26 mouse cellular contexts compared by ENCODE assay signal in the genomic region with DNA sequence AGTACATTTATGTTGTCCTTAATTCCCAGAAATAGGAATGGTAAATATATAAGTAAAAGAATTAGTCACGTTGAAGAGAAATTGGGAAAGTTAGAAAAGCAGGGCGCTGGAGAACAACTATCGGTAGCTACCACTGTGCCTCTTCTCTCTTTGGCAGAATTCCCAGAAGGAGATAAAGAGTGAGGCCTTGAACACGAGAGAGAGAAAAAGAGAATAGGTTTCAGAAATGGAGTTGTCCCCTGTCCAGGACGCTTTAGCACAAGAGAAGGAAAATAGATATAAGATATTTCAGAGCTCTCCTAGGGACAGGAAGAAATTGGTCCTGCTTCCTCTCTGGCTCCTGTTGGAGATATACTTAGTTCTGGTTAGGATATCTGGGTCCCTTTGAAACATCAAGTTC. TPM values are rescaled to one million over a fixed set of nuclear protein-coding genes. Genes with fewer than 3 reads are reported as not detected.
DNase-seq lines count a peak whose midpoint lies in the region; ATAC-seq and TF ChIP-seq lines count a peak whose summit lies in the region.
"Had no signal": no experiment of that assay in that cellular context is flagged by ENCODE, and none has a peak within 500 bp of the region (broad histone marks: within the 10 kb centered on the region; RNA-seq: fewer than 3 reads in every experiment).

No protein-coding gene starts in this region.

- intact Hi-C loops in heart, postnatal 10 days (cut with DNase I), result no loop called here

- no peak overlapping the region for H3K4me3 ChIP-seq in heart, embryonic 13.5 days
- H3K4me3 ChIP-seq in heart, postnatal 0 days (ENCODE audit: low read depth, low read length), result no peak overlapping the region
- H3K4me3 ChIP-seq in hindbrain, embryonic 10.5 days, result no peak overlapping the region
- H3K4me3 ChIP-seq in stomach, postnatal 0 days (ENCODE audit: low read depth, low read length), result no peak overlapping the region
- H3K4me3 ChIP-seq: embryonic facial prominence, embryonic 15.5 days; erythroblast, embryonic 14.5 days; forebrain, embryonic 10.5 days; gastrocnemius, adult 2 months; heart, embryonic 12.5 days; intestine, embryonic 15.5 days had no signal

- no peaks in the 10 kb centered on the region for H3K36me3 ChIP-seq in heart, embryonic 13.5 days
- no peaks in the 10 kb centered on the region for H3K36me3 ChIP-seq in heart, postnatal 0 days (replicated peaks; ENCODE audit: control insufficient read depth, insufficient read depth, low read length)
- H3K36me3 ChIP-seq in hindbrain, embryonic 10.5 days, result no peaks in the 10 kb centered on the region
- H3K36me3 ChIP-seq in stomach, postnatal 0 days (ENCODE audit: control insufficient read depth, insufficient read depth, low read length), result no peaks in the 10 kb centered on the region
- H3K36me3 ChIP-seq: embryonic facial prominence, embryonic 15.5 days; forebrain, embryonic 10.5 days; heart, embryonic 12.5 days; intestine, embryonic 15.5 days had no signal

- no peak for TF ChIP-seq EP300 in heart, postnatal 0 days (IDR thresholded peaks at IDR 0.05; ENCODE audit: low read depth)
- no peak for TF ChIP-seq EP300 in stomach, postnatal 0 days (optimal IDR thresholded peaks at IDR 0.05)

- 25% methylated on average over 5 of the region's 5 CpGs for WGBS in heart, embryonic 13.5 days
- WGBS in heart, postnatal 0 days, result 20% methylated on average over 5 of the region's 5 CpGs
- 90% methylated on average over 5 of the region's 5 CpGs for WGBS in hindbrain, embryonic 10.5 days
- 49% methylated on average over 5 of the region's 5 CpGs for WGBS in stomach, postnatal 0 days

- no peak for ATAC-seq in heart, embryonic 13.5 days (ENCODE audit: extremely low read depth, insufficient number of reproducible peaks, low FRiP score, low TSS enrichment)
- ATAC-seq in heart, postnatal 0 days (ENCODE audit: insufficient read depth, low read depth), result no peak
- no peak for ATAC-seq in stomach, postnatal 0 days (ENCODE audit: low FRiP score, low TSS enrichment)
- ATAC-seq: forebrain, embryonic 14.5 days; intestine, embryonic 15.5 days had no signal

- H3K27me3 ChIP-seq in heart, embryonic 13.5 days (replicated peaks), result no peaks in the 10 kb centered on the region
- H3K27me3 ChIP-seq in heart, postnatal 0 days (ENCODE audit: control insufficient read depth, insufficient read depth, low read length), result no peaks in the 10 kb centered on the region
- H3K27me3 ChIP-seq in hindbrain, embryonic 10.5 days (ENCODE audit: insufficient read depth, poor library complexity, severe bottlenecking), result peaks cover 5% of the 10 kb centered on the region
- no peaks in the 10 kb centered on the region for H3K27me3 ChIP-seq in stomach, postnatal 0 days (ENCODE audit: control insufficient read depth, insufficient read depth, low read length)
- H3K27me3 ChIP-seq: embryonic facial prominence, embryonic 15.5 days; heart, embryonic 12.5 days; intestine, embryonic 15.5 days had no signal

- peaks cover 32% of the 10 kb centered on the region for H3K4me1 ChIP-seq in heart, embryonic 13.5 days
- peaks cover 18% of the 10 kb centered on the region for H3K4me1 ChIP-seq in heart, postnatal 0 days (ENCODE audit: control insufficient read depth, insufficient read depth)
- H3K4me1 ChIP-seq in hindbrain, embryonic 10.5 days (replicated peaks), result peaks cover 13% of the 10 kb centered on the region
- H3K4me1 ChIP-seq in stomach, postnatal 0 days (replicated peaks; ENCODE audit: control insufficient read depth, insufficient read depth), result 0 out of 2 replicates have a peak, but pooled peaks cover 6% of the 10 kb centered on the region

- no peaks in the 10 kb centered on the region for H3K9me3 ChIP-seq in heart, embryonic 13.5 days
- no peaks in the 10 kb centered on the region for H3K9me3 ChIP-seq in heart, postnatal 0 days (replicated peaks; ENCODE audit: control insufficient read depth, low read length)
- no peaks in the 10 kb centered on the region for H3K9me3 ChIP-seq in hindbrain, embryonic 10.5 days
- no peaks in the 10 kb centered on the region for H3K9me3 ChIP-seq in stomach, postnatal 0 days (ENCODE audit: control insufficient read depth, low read length)
- H3K9me3 ChIP-seq: embryonic facial prominence, embryonic 15.5 days; forebrain, embryonic 10.5 days; heart, embryonic 12.5 days; intestine, embryonic 15.5 days had no signal

- no peak overlapping the region for H3K9ac ChIP-seq in heart, embryonic 13.5 days
- H3K9ac ChIP-seq in heart, postnatal 0 days (replicated peaks; ENCODE audit: low read depth, low read length), result no peak overlapping the region
- H3K9ac ChIP-seq in stomach, postnatal 0 days (ENCODE audit: low read length), result no peak overlapping the region
- H3K9ac ChIP-seq: embryonic facial prominence, embryonic 15.5 days; heart, embryonic 12.5 days; hindbrain, embryonic 14.5 days; intestine, embryonic 15.5 days had no signal

- TF ChIP-seq POLR2A in brain, embryonic 14.5 days (IDR thresholded peaks at IDR 0.05; ENCODE audit: borderline replicate concordance, extremely low read depth, insufficient read depth, insufficient read length, poor library complexity, severe bottlenecking), result no peak

- peak overlapping the region; percentile 81 for H3K4me2 ChIP-seq in heart, embryonic 13.5 days
- no peak overlapping the region for H3K4me2 ChIP-seq in heart, postnatal 0 days (ENCODE audit: low read depth, low read length)
- H3K4me2 ChIP-seq in stomach, postnatal 0 days (replicated peaks; ENCODE audit: low read depth), result no peak overlapping the region
- H3K4me2 ChIP-seq: embryonic facial prominence, embryonic 15.5 days; hindbrain, embryonic 14.5 days; intestine, embryonic 15.5 days had no signal

- H3K27ac ChIP-seq in heart, embryonic 13.5 days (replicated peaks), result peak overlapping the region; percentile 26
- peak overlapping the region; percentile 48 for H3K27ac ChIP-seq in heart, postnatal 0 days (ENCODE audit: low read depth)
- H3K27ac ChIP-seq in hindbrain, embryonic 10.5 days, result no peak overlapping the region
- no peak overlapping the region for H3K27ac ChIP-seq in stomach, postnatal 0 days (replicated peaks)
- H3K27ac ChIP-seq: embryonic facial prominence, embryonic 15.5 days; forebrain, embryonic 10.5 days; gastrocnemius, adult 2 months; hindbrain, embryonic 14.5 days; intestine, embryonic 15.5 days had no signal

- no peak for DNase-seq in heart, postnatal 10 days
- DNase-seq in heart, postnatal 0 days (ENCODE audit: low spot score), result peak; percentile 52
- DNase-seq in heart, adult 18-20 months, result no peak
- DNase-seq in MEL-GATA-1-ER (ENCODE audit: extremely low read depth, low read depth), result peak; percentile 36
- DNase-seq in brain, embryonic 14.5 days (ENCODE audit: low read depth), result peak; percentile 8
- DNase-seq in hindbrain, embryonic 10.5 days (ENCODE audit: low spot score), result no peak
- DNase-seq in stomach, postnatal 0 days (ENCODE audit: low spot score), result no peak
- DNase-seq: adrenal gland, postnatal 10 days; cerebellum, adult 18-20 months; cerebellum, postnatal 10 days; embryo, embryonic 11 days; gastrocnemius, adult 2 months; gastrocnemius, postnatal 36 days; heart, adult 11 months; kidney, adult 18-20 months had no signal

- no peak for TF ChIP-seq CTCF in heart, postnatal 0 days (IDR thresholded peaks at IDR 0.05; ENCODE audit: low read depth)
- TF ChIP-seq CTCF in brain, embryonic 14.5 days (IDR thresholded peaks at IDR 0.05; ENCODE audit: borderline replicate concordance, extremely low read depth, insufficient read depth, insufficient read length), result no peak
- TF ChIP-seq CTCF in stomach, postnatal 0 days (IDR thresholded peaks at IDR 0.05; ENCODE audit: low read depth), result no peak

RNA-seq across cellular contexts. Expression of gene Nqo2, which starts 27.3 kb away (rescaled TPM):
- 23.7 and 29.7 TPM in 2 replicates for polyA plus RNA-seq in heart, embryonic 13.5 days (2015; fragmentation: Nextera tagmentation; extraction: Ambion mirVana)
- 10 to 100 TPM; 24.2 to 26.3 TPM for total RNA-seq in heart, postnatal 10 days (2021)
- 20.8 and 28.3 TPM in 2 replicates for total RNA-seq in heart, postnatal 0 days (2014; rRNA removed; ENCODE audit: low replicate concordance)
- polyA plus RNA-seq in heart, postnatal 0 days (2015; fragmentation: Nextera tagmentation; extraction: Ambion mirVana), result 26.9 and 27.0 TPM in 2 replicates
- 10 to 100 TPM; 38.3 to 41.5 TPM for total RNA-seq in heart, adult 18-20 months (2021)
- polyA plus RNA-seq in brain, embryonic 14.5 days (2012; rRNA removed), result 3.6 and 4.6 TPM in 2 replicates
- 19.2 and 26.2 TPM in 2 replicates for polyA plus RNA-seq in hindbrain, embryonic 10.5 days (2016; fragmentation: Nextera tagmentation; extraction: Ambion mirVana)
- 13.9 and 14.1 TPM in 2 replicates for polyA plus RNA-seq in stomach, postnatal 0 days (2015; fragmentation: Nextera tagmentation; extraction: Ambion mirVana)

RNA-seq across cellular contexts. Expression of gene Serpinb6c, which starts 31.6 kb away (rescaled TPM):
- not detected in 2 replicates for polyA plus RNA-seq in heart, embryonic 13.5 days (2015; fragmentation: Nextera tagmentation; extraction: Ambion mirVana)
- under 1 TPM in 1 of 2 experiments, not detected in 1; 0.19 TPM for total RNA-seq in heart, postnatal 10 days (2021)
- total RNA-seq in heart, postnatal 0 days (2014; rRNA removed; ENCODE audit: low replicate concordance), result not detected in 2 replicates
- polyA plus RNA-seq in heart, postnatal 0 days (2015; fragmentation: Nextera tagmentation; extraction: Ambion mirVana), result not detected in 2 replicates
- total RNA-seq in heart, adult 18-20 months (2021), result not detected
- polyA plus RNA-seq in brain, embryonic 14.5 days (2012; rRNA removed), result 0.20 and 0.36 TPM in 2 replicates
- not detected in 2 replicates for polyA plus RNA-seq in hindbrain, embryonic 10.5 days (2016; fragmentation: Nextera tagmentation; extraction: Ambion mirVana)
- polyA plus RNA-seq in stomach, postnatal 0 days (2015; fragmentation: Nextera tagmentation; extraction: Ambion mirVana), result 0.15 and 0.21 TPM in 2 replicates
- total RNA-seq: common myeloid progenitor, adult 5-6 weeks; gastrocnemius, postnatal 36 days; hematopoietic stem cell, adult 5-6 weeks had no signal
- polyA plus RNA-seq: embryonic facial prominence, embryonic 11.5 days; erythroblast, embryonic 14.5 days; forebrain, embryonic 10.5 days; heart, embryonic 12.5 days; intestine, embryonic 15.5 days had no signal

Comparison
In these comparisons a context has a peak if more than half of its experiments do, and no peak if none do; other contexts are left out.
1. DNase-seq: peak in heart, postnatal 0 days (single experiment), MEL-GATA-1-ER (single experiment) and brain, embryonic 14.5 days (single experiment); none in heart, postnatal 10 days (0 of 2), heart, adult 18-20 months (0 of 2), hindbrain, embryonic 10.5 days (single experiment) and stomach, postnatal 0 days (single experiment).
2. H3K27ac ChIP-seq: peak in heart, embryonic 13.5 days (single experiment) and heart, postnatal 0 days (single experiment); none in hindbrain, embryonic 10.5 days (single experiment) and stomach, postnatal 0 days (single experiment).